Mouse (Mus musculus) activated CD4-positive, CD25-positive, alpha-beta regulatory T cell (primary cell): ENCODE data around the gene Txk. TPM values are rescaled to one million over a fixed set of nuclear protein-coding genes. Genes with fewer than 3 reads are reported as not detected.

ENCODE experiments used
- polyA plus RNA-seq, 2 experiments: library from polyadenylated mRNA; unstranded; fragments of 100-300 nt; shearing (Covaris generic); gene quantifications; one replicate each; pipeline ENCODE4 v1.2.1; 2017

Gene Txk
- 100 to 1,000 TPM in 1 of 2 experiments, 10 to 100 TPM in 1; 68.0 to 103 TPM for polyA plus RNA-seq

GRCm38 (mm10) chr5:72752585-72752984 lies at the start of gene Txk:
Gene Txk (minus strand): TSS chr5:72752777.

GRCm38 (mm10) chr5:72647418-72647907 lies 105.1 kb downstream of the Txk start, which contains the start of gene Nipal1:
Gene Nipal1 (plus strand): TSS chr5:72647795.

Other genes starting within 250 kb of the Txk start
- under 1 TPM; 0.20 to 0.22 TPM for gene Corin, start 248.3 kb downstream of the Txk start, polyA plus RNA-seq
- 1 to 10 TPM; 5.9 to 6.9 TPM for gene Nfxl1, start 193.1 kb downstream of the Txk start, polyA plus RNA-seq
- gene Zar1, start 171.5 kb downstream of the Txk start, polyA plus RNA-seq, result not detected
- not detected for gene Gm5868, start 165.2 kb downstream of the Txk start, polyA plus RNA-seq
- 1 to 10 TPM in 1 of 2 experiments, under 1 TPM in 1; 0.79 to 2.0 TPM for gene Cnga1, start 108.5 kb downstream of the Txk start, polyA plus RNA-seq
- gene Nipal1, start 105.0 kb downstream of the Txk start, polyA plus RNA-seq, result 10 to 100 TPM; 22.6 to 37.3 TPM
- 10 to 100 TPM; 10.6 to 10.8 TPM for gene Tec, start 115.7 kb upstream of the Txk start, polyA plus RNA-seq
- 10 to 100 TPM; 67.7 to 71.9 TPM for gene Slain2, start 161.5 kb upstream of the Txk start, polyA plus RNA-seq
- gene Gm10135, start 221.9 kb upstream of the Txk start, polyA plus RNA-seq, result not detected